ENCODE assay signal across 8 mouse cellular contexts in the genomic region with DNA sequence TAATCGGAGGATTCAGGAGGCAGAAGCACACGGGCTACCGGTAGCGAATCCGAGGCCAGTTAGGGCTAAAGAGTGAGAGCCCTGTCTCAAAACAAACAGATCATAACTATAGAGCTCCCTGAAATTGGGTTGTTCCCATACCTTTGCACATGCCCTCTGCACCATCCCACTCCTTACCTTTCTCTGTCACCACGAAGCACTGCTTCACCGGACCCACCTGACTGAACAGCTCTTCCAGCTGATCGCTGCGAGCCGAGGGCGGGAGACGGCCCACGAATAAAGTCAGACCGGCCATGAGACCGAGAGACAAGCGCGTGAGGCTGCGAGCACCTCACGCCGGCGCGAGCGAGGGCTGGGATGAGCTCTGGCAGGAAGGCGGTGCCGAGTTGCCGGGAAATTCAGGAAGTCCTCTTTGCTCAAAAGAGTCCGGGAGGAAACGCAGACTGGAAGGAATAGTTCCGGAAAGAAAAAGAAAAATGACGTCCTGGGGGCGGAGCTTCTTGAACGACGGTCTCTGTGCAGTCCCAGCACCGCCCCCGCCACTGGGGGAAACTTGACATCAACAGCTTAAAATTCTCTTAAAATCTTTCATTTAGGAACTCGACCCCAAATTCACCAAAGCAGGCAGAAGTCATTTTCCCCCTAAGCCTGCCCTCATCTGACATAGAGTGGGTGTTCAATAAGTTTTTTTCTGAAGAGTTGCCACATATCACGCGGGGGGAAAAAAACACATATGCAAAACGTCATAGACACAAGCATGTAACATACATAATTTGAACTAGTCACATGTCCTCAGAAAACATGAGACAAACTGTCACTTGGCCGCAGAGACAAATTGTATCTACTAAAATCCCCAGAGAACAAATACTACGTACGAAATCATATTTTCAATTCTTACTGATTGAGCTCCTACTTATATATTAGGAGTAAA. TPM values are rescaled to one million over a fixed set of nuclear protein-coding genes. Genes with fewer than 3 reads are reported as not detected.
DNase-seq lines count a peak whose midpoint lies in the region; ATAC-seq lines count a peak whose summit lies in the region.

A gene (minus strand): TSS at position 693 of the 931 bp plus-strand sequence.

- H3K27me3 ChIP-seq in heart, embryonic 14.5 days (ENCODE audit: control insufficient read depth, insufficient read depth, low read length): peaks cover 29% of the 10 kb centered on the region
- H3K27me3 ChIP-seq in liver, embryonic 13.5 days: peaks cover 42% of the 10 kb centered on the region
- peaks cover 20% of the 10 kb centered on the region for H3K27me3 ChIP-seq in stomach, embryonic 16.5 days (ENCODE audit: control insufficient read depth, insufficient read depth, low read length)

- H3K4me3 ChIP-seq in heart, embryonic 14.5 days (ENCODE audit: control insufficient read depth in 1 of 2, insufficient read depth in 1 of 2, low read depth in 1 of 2, low read length in 2 of 2): peak within 1 kb of the TSS; percentile 66 to 94
- peak within 1 kb of the TSS; percentile 80 for H3K4me3 ChIP-seq in liver, embryonic 13.5 days (replicated peaks)
- H3K4me3 ChIP-seq in stomach, embryonic 16.5 days (replicated peaks; ENCODE audit: low read length): peak within 1 kb of the TSS; percentile 86

- WGBS in heart, embryonic 14.5 days: 7% methylated on average over 42 of the region's 42 CpGs
- WGBS in liver, embryonic 13.5 days (ENCODE audit: insufficient replicate concordance): 7% methylated on average over 42 of the region's 42 CpGs
- 7% methylated on average over 42 of the region's 42 CpGs for whole genome bisulfite sequencing in stomach, embryonic 16.5 days

- no peaks in the 10 kb centered on the region for H3K9me3 ChIP-seq in heart, embryonic 14.5 days (ENCODE audit: control insufficient read depth, low read length)
- H3K9me3 ChIP-seq in liver, embryonic 13.5 days (replicated peaks): no peaks in the 10 kb centered on the region
- H3K9me3 ChIP-seq in stomach, embryonic 16.5 days (replicated peaks; ENCODE audit: control insufficient read depth, low read length): no peaks in the 10 kb centered on the region

- DNase-seq in CD8-positive naive resting alpha-beta T cell, adult 2 months (ENCODE audit: low read depth in 2 of 2, low spot score in 2 of 2): peak; percentile 84 to 88
- peak; percentile 77 for DNase-seq in c-Kit-negative CD71-positive TER-119-positive erythroid progenitor cells, embryonic 14.5 days (ENCODE audit: low read depth, low spot score)
- DNase-seq in fibroblast of lung, adult 2 months (ENCODE audit: low read depth): peak; percentile 85
- DNase-seq in kidney, postnatal 14 days: peak; percentile 93
- DNase-seq in liver, embryonic 13.5 days: peak; percentile 79
- peak; percentile 85 for DNase-seq in neural tube, embryonic 10.5 days (ENCODE audit: extremely low spot score, low spot score)

- H3K9ac ChIP-seq in heart, embryonic 14.5 days (ENCODE audit: low read length): peak within 1 kb of the TSS; percentile 82
- H3K9ac ChIP-seq in liver, embryonic 13.5 days: peak within 1 kb of the TSS; percentile 79
- peak within 1 kb of the TSS; percentile 89 for H3K9ac ChIP-seq in stomach, embryonic 16.5 days (ENCODE audit: low read length)

- peak; percentile 61 for ATAC-seq in heart, embryonic 14.5 days (ENCODE audit: insufficient number of reproducible peaks, insufficient read depth, low FRiP score, low read depth)
- ATAC-seq in liver, embryonic 13.5 days (ENCODE audit: low read depth): peak; percentile 86
- peak; percentile 85 for ATAC-seq in stomach, embryonic 16.5 days (ENCODE audit: insufficient read depth, low FRiP score)

- H3K27ac ChIP-seq in heart, embryonic 14.5 days (replicated peaks in 1 of 2; ENCODE audit: control insufficient read depth in 1 of 2, insufficient read depth in 1 of 2, low read depth in 2 of 2, low read length in 2 of 2): no peak within 1 kb of the TSS; a peak in 1 of 4 replicates
- H3K27ac ChIP-seq in liver, embryonic 13.5 days: peak within 1 kb of the TSS; percentile 40; the same call in 1 of the 2 replicates
- H3K27ac ChIP-seq in stomach, embryonic 16.5 days (ENCODE audit: low read length): peak within 1 kb of the TSS; percentile 61; the same call in 1 of the 2 replicates

- H3K36me3 ChIP-seq in heart, embryonic 14.5 days (ENCODE audit: control insufficient read depth, insufficient read depth, low read length): peaks cover 8% of the 10 kb centered on the region
- H3K36me3 ChIP-seq in liver, embryonic 13.5 days: peaks cover 11% of the 10 kb centered on the region
- H3K36me3 ChIP-seq in stomach, embryonic 16.5 days (ENCODE audit: control insufficient read depth, insufficient read depth, low read length): 0 out of 2 replicates have a peak, but pooled peaks cover 3% of the 10 kb centered on the region

- peaks cover 0 to 9% of the 10 kb centered on the region in 2 experiments; a peak in 3 of 4 replicates for H3K4me1 ChIP-seq in heart, embryonic 14.5 days (ENCODE audit: control insufficient read depth in 2 of 2, insufficient read depth in 2 of 2, low read length in 2 of 2)
- peaks cover 20% of the 10 kb centered on the region for H3K4me1 ChIP-seq in liver, embryonic 13.5 days (replicated peaks)
- H3K4me1 ChIP-seq in stomach, embryonic 16.5 days (ENCODE audit: control insufficient read depth, insufficient read depth, low read length): peaks cover 6% of the 10 kb centered on the region; the same call in 1 of the 2 replicates

- H3K4me2 ChIP-seq in heart, embryonic 14.5 days (ENCODE audit: low read length): peak within 1 kb of the TSS; percentile 81
- H3K4me2 ChIP-seq in liver, embryonic 13.5 days: peak within 1 kb of the TSS; percentile 79
- peak within 1 kb of the TSS; percentile 97 for H3K4me2 ChIP-seq in stomach, embryonic 16.5 days (ENCODE audit: low read depth, low read length)

RNA-seq across cellular contexts. Expression of the gene that starts here (rescaled TPM):
- polyA plus RNA-seq in heart, embryonic 14.5 days (2014; fragmentation: Nextera tagmentation; extraction: Ambion mirVana): 30.2 and 35.8 TPM in 2 replicates
- polyA plus RNA-seq in liver, embryonic 13.5 days (2015; fragmentation: Nextera tagmentation; extraction: Ambion mirVana): 15.2 and 19.5 TPM in 2 replicates
- polyA plus RNA-seq in stomach, embryonic 16.5 days (2015; fragmentation: Nextera tagmentation; extraction: Ambion mirVana): 28.3 and 29.4 TPM in 2 replicates

Comparison
In these comparisons a context has a peak if more than half of its experiments do, and no peak if none do; other contexts are left out.
1. H3K27ac ChIP-seq: peak in liver, embryonic 13.5 days (single experiment) and stomach, embryonic 16.5 days (single experiment); none in heart, embryonic 14.5 days (0 of 2).
2. Peak in every context shown above with its lines, with median percentiles within 50 percentile points of each other: DNase-seq, ATAC-seq, H3K4me2 ChIP-seq, H3K4me3 ChIP-seq and H3K9ac ChIP-seq.